Mouse (Mus musculus): Measurements from ENCODE around the gene Degs2. TPM values are rescaled to one million over a fixed set of nuclear protein-coding genes. Genes with fewer than 3 reads are reported as not detected.

Gene Degs2
- polyA plus RNA-seq, 1 experiment from 2014 or later: 3.4 TPM

DNA sequence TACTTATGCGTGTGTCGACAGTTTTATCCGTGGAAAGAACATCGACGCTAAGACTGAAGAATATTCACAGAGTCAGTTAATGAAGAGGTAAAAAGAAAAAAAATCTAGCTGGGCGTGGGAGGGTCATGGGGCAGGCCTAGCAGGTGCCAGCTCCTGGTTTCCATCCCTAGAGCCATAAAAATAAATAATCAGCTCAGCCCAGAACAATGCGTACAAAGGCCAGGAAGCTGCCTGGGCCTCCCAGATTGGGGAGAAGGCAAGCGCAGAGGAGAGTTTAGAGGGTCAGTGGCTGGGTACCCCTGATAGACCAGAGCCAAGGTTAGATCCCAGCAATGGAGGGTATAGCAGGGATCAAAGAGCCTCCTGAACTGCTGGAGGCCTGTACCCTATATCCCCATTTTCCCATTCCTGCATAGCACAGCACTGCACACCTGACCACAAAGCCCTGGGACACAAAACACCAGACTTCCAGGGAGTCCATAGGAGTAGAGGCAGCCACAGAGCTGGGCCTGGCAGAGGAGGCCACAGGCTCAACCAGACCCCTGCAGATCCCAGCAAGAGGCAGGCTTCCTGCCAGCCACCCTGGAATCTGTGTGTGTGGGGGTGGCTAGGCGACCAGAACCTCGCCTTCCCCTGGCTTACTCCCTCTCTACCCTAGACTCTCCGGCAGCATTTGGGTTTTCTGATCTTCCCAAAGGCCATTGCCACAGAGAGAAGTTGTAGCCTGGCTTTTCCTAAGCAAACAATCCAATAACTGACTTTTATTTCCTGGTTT is 3.2 kb downstream of the Degs2 start:
- Histone ChIP-seq H3K27me3 (peaks cover 42% of the 10 kb centered on the region), H3K4me2 (no peak overlapping the region), H3K9me3 (replicated peaks) (no peaks in the 10 kb centered on the region), H3K9ac (no peak overlapping the region), H3K4me1 (peaks cover 7% of the 10 kb centered on the region; the same call in 1 of the 2 replicates), H3K27ac (no peak overlapping the region), H3K36me3 (ENCODE audit: poor library complexity, severe bottlenecking) (no peaks in the 10 kb centered on the region), H3K4me3 (no peak overlapping the region)
- no peak for ATAC-seq
- WGBS: 87% methylated on average over 11 of the region's 11 CpGs

DNA sequence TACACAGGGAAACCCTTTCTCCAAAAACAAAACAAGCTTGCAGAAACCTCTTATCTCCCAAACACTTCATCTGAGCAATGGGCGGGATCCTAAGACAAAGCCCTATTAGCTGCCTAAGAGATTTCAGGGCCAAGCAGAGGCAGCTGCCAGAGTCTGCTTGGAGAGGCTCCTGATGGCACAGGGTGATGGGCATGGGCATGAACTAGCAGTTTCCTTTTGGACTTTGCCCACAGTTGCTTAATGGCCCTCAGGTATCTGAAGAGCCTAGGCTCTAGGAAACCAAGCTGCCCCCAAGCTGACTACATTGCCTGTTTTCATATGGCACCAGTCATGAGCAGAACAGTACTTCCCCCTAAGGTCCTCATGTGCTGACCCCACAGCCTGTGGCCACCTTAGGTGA is 7.9 kb downstream of the Degs2 start:
- WGBS: 100% methylated on average over 1 of the region's 1 CpGs
- no peak for ATAC-seq

DNA sequence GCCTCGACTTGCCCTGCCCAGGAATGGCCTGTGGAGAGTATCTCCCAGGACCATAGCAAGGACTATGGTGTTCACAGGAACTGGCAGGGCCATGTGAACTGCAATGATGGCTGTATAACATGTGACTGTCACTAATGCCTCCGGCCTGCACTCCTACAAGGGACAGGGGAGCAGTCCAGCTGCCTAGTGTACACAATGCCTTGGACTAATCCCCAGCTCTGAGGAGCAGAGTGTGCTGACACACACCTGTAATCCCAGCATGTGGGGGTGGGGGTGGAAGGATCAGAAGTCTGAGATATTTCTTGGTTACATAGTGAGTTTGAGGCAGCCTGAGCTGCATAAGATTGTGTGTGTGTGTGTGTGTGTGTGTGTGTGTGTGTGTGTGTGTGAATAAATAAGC is 8.5 kb downstream of the Degs2 start:
- WGBS: 63% methylated on average over 2 of the region's 2 CpGs
- H3K27me3 ChIP-seq: no peaks in the 10 kb centered on the region
- H3K9me3 ChIP-seq (replicated peaks): no peaks in the 10 kb centered on the region
- H3K4me3 ChIP-seq: no peak overlapping the region
- H3K27ac ChIP-seq: no peak overlapping the region
- H3K4me2 ChIP-seq: no peak overlapping the region
- no peaks in the 10 kb centered on the region for H3K4me1 ChIP-seq
- no peak overlapping the region for H3K9ac ChIP-seq
- ATAC-seq: no peak
- peaks cover 18% of the 10 kb centered on the region for H3K36me3 ChIP-seq (ENCODE audit: poor library complexity, severe bottlenecking)

More for the DNA sequence above, 7.9 kb downstream of the Degs2 start:
- no peaks in the 10 kb centered on the region for H3K4me1 ChIP-seq
- H3K27me3 ChIP-seq: no peaks in the 10 kb centered on the region
- H3K4me2 ChIP-seq: no peak overlapping the region
- H3K9ac ChIP-seq: no peak overlapping the region
- no peak overlapping the region for H3K27ac ChIP-seq
- H3K9me3 ChIP-seq (replicated peaks): no peaks in the 10 kb centered on the region
- peaks cover 12% of the 10 kb centered on the region for H3K36me3 ChIP-seq (ENCODE audit: poor library complexity, severe bottlenecking)
- H3K4me3 ChIP-seq: no peak overlapping the region

DNA sequence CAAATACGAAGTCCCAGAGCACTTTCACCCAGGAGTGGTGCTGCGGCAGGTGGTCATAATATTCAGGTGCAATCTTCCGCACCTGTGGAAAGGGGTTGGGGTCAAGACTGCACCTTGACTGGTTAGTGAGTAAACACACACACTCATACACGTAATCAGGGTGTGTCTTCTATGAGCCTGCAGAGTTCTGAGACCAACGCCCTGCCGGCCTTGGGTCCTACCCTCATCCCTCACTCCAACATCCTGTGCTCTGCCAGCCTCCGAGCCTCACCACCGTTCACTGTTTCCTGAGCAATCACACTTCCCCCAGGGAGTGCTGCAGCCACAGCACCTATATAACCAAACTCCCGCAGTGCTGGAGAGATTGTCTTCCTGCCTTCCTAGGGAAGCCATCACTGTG is 11.6 kb downstream of the Degs2 start:
- no peaks in the 10 kb centered on the region for H3K4me1 ChIP-seq
- ATAC-seq: no peak
- H3K36me3 ChIP-seq (ENCODE audit: poor library complexity, severe bottlenecking): peaks cover 49% of the 10 kb centered on the region
- H3K9ac ChIP-seq: no peak overlapping the region
- H3K4me2 ChIP-seq: no peak overlapping the region
- H3K27ac ChIP-seq: no peak overlapping the region
- 88% methylated on average over 9 of the region's 9 CpGs for WGBS
- H3K9me3 ChIP-seq (replicated peaks): no peaks in the 10 kb centered on the region
- no peaks in the 10 kb centered on the region for H3K27me3 ChIP-seq
- no peak overlapping the region for H3K4me3 ChIP-seq

DNA sequence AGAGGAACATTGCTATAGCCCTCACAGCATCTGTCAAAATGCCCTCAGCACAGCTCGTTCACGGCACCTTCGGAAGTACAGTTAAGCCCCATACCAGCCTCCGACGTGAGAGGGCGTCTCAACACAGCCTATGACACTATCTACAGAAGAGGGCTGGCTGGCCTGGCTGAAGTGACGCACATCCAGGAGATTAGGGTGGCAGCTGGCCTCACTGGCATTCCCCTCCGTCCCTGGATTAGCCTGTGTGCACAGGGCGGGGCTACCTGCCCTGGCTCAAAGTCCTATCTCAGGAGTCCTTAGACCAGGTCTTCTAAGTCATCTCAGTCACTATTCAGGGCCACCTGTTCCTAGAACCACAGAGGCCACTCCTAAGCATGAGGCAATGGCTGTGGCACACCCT is 12.9 kb downstream of the Degs2 start:
- Histone ChIP-seq H3K9me3 (replicated peaks) (no peaks in the 10 kb centered on the region), H3K27ac (no peak overlapping the region), H3K36me3 (ENCODE audit: poor library complexity, severe bottlenecking) (peaks cover 62% of the 10 kb centered on the region), H3K9ac (no peak overlapping the region), H3K4me1 (no peaks in the 10 kb centered on the region), H3K27me3 (no peaks in the 10 kb centered on the region), H3K4me3 (no peak overlapping the region), H3K4me2 (no peak overlapping the region)
- ATAC-seq: no peak
- WGBS: 92% methylated on average over 9 of the region's 9 CpGs

DNA sequence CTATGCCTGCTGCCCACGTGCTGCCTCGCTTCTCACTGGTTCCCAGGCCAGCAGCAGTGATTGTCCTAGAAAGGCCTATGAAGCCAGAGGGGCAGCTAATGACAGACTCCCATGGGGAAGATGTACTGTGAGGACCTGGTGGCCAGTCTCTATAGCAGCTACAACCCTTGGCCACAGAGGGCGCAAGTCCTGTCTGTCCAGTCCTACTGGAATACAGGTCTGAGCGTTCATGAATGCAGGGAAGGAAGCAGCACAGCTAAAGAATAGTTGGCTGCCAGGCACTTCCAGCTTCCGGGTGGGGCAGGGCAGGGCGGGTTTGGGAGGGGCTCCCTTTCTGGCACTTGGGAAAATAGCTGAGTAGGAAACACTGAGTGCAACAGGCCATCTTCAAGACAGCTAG is 15.2 kb downstream of the Degs2 start:
- H3K4me1 ChIP-seq: no peaks in the 10 kb centered on the region

DNA sequence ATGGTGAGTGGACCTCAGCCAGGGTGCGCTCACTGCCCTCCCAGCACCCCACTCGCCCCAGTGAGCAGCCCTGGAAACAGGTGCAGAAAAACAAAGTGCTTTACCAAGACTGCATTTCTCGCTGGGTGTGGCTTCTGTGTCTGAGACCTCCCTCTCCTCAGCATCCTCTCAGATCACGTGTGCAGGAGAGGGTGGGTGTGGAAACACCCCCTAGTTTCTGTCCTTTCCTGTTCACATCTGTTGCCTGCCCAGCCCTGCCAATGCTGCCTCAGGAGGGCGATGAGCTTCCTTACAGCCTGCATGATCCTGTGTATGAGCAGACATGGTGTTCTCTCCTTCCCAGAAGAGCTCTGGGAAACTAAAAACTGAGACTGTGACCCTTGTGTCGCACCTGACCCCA is 15.7 kb downstream of the Degs2 start:
- WGBS: 78% methylated on average over 6 of the region's 6 CpGs
- no peaks in the 10 kb centered on the region for H3K9me3 ChIP-seq (replicated peaks)
- H3K27me3 ChIP-seq: no peaks in the 10 kb centered on the region
- no peak for ATAC-seq
- no peak overlapping the region for H3K4me2 ChIP-seq
- no peak overlapping the region for H3K4me3 ChIP-seq
- H3K27ac ChIP-seq: no peak overlapping the region
- peaks cover 90% of the 10 kb centered on the region for H3K36me3 ChIP-seq (ENCODE audit: poor library complexity, severe bottlenecking)
- no peak overlapping the region for H3K9ac ChIP-seq
- H3K4me1 ChIP-seq: no peaks in the 10 kb centered on the region

More for the DNA sequence above, 15.2 kb downstream of the Degs2 start:
- no peak overlapping the region for H3K27ac ChIP-seq
- no peaks in the 10 kb centered on the region for H3K9me3 ChIP-seq (replicated peaks)
- peaks cover 85% of the 10 kb centered on the region for H3K36me3 ChIP-seq (ENCODE audit: poor library complexity, severe bottlenecking)
- no peak overlapping the region for H3K4me3 ChIP-seq
- H3K27me3 ChIP-seq: no peaks in the 10 kb centered on the region
- no peak overlapping the region for H3K4me2 ChIP-seq
- no peak for ATAC-seq
- whole genome bisulfite sequencing: 70% methylated on average over 6 of the region's 6 CpGs
- no peak overlapping the region for H3K9ac ChIP-seq

DNA sequence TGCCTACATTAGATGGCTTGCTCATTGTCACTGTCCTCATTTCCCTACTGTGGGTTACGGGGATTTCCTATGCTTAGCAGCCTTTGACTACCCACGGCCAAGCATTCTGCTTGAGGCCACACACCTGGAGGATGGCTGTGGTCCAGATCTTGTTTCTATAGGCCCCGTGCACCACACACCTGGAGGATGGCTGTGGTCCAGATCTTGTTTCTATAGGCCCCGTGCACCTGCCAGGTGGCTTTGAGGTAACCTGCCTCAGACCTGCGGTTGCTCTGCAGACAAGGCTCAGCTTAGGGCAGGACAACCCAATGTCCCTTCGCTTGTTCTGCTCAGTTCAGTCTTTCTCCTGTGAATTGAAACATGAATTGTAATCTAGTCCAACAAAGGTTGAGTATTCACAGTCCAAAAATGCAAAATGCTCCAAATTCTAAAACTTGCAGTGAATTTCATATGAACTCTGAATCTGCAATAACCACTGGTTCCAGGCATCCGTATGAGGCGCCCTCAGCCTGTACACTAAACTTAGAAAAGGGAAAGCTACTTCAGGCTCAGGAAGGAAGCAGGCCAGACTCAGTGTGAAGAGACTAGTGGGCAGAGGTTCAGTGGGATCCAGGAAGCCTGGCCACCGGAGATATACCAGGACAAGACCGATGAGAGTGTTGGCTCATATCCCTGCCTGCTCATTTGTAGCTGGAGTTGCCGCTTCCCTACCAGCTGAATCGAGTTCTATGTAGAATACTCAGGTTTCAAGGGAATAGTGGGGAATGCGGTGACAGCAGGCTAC is 19.7 kb downstream of the Degs2 start:
- Histone ChIP-seq H3K9me3 (replicated peaks) (no peaks in the 10 kb centered on the region), H3K27ac (no peak overlapping the region), H3K36me3 (ENCODE audit: poor library complexity, severe bottlenecking) (peaks cover 93% of the 10 kb centered on the region), H3K4me2 (no peak overlapping the region), H3K4me3 (no peak overlapping the region), H3K27me3 (no peaks in the 10 kb centered on the region), H3K4me1 (no peaks in the 10 kb centered on the region), H3K9ac (no peak overlapping the region)
- no peak for ATAC-seq
- 90% methylated on average over 13 of the region's 13 CpGs for WGBS

DNA sequence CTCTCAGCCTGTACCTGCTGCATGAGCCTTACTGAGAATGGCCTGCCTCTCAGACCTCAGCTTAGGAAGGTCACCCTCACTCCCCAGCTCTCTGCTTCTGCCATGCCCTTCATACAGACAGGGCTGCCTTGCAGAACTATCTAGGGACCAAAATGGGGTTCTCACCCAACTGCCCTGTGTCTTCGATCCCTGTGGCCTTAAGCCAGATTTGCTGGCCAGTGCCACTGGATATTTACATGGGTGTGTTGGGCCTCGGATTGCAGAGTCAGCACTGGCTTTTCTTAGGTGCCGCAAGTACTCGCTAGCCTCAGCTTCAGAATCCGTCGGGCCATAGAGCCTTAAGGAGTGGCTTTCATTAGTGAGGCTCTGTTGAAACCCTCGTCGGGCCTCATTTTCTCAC is 21.3 kb downstream of the Degs2 start:
- ATAC-seq: no peak
- no peak overlapping the region for H3K4me3 ChIP-seq
- H3K4me1 ChIP-seq: no peaks in the 10 kb centered on the region
- H3K9me3 ChIP-seq (replicated peaks): no peaks in the 10 kb centered on the region
- H3K27ac ChIP-seq: no peak overlapping the region
- no peak overlapping the region for H3K4me2 ChIP-seq
- H3K9ac ChIP-seq: no peak overlapping the region
- 91% methylated on average over 8 of the region's 8 CpGs for WGBS
- H3K36me3 ChIP-seq (ENCODE audit: poor library complexity, severe bottlenecking): peaks cover 93% of the 10 kb centered on the region
- H3K27me3 ChIP-seq: no peaks in the 10 kb centered on the region

DNA sequence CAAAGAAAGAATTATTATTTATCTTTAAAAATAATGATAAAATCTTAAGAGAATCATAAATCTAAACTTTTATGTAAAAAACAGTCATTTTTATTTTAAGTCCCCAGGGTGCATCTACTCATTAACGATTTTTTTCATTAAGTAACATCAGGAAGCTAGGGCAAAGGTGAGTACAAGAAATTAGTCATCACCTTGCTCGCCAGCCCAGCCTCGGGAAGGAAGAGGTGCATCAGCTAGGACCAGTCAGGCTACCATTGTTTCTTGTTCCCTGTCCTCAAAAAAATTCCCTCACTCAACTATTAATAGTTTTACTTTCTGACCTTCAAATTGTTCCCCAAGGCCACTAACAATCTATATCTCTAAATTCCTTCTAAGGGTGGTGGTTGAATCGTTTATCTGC is 23.7 kb downstream of the Degs2 start:
- Histone ChIP-seq H3K27me3 (no peaks in the 10 kb centered on the region), H3K4me2 (no peak overlapping the region), H3K9ac (no peak overlapping the region), H3K27ac (no peak overlapping the region), H3K4me1 (no peaks in the 10 kb centered on the region), H3K4me3 (no peak overlapping the region), H3K9me3 (replicated peaks) (no peaks in the 10 kb centered on the region), H3K36me3 (ENCODE audit: poor library complexity, severe bottlenecking) (peaks cover 88% of the 10 kb centered on the region)
- 86% methylated on average over 4 of the region's 4 CpGs for WGBS
- no peak for ATAC-seq

DNA sequence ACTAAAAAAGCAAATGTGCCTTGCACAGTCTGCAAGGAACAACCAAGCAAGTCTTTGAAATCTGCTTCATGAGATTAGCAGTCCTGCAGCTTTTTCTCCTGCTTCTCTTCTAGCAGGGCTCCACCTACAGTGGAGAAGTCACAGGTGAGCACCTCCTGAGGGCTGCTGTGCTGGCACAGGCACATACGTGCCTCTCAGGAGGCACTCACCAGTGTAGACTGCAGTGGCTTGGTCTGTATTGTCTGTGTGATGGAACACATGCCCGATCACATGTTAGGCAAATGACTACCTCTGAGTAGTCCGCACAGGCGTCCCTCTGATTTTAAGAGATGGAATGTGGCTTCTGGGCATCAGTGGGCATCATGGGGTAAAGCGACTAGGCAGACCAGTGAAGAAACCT is 25.0 kb downstream of the Degs2 start:
- Histone ChIP-seq H3K27me3 (no peaks in the 10 kb centered on the region), H3K4me3 (no peak overlapping the region), H3K9ac (no peak overlapping the region), H3K4me1 (no peaks in the 10 kb centered on the region), H3K4me2 (no peak overlapping the region), H3K36me3 (ENCODE audit: poor library complexity, severe bottlenecking) (peaks cover 86% of the 10 kb centered on the region), H3K27ac (no peak overlapping the region), H3K9me3 (replicated peaks) (no peaks in the 10 kb centered on the region)
- 93% methylated on average over 5 of the region's 5 CpGs for WGBS
- no peak for ATAC-seq

DNA sequence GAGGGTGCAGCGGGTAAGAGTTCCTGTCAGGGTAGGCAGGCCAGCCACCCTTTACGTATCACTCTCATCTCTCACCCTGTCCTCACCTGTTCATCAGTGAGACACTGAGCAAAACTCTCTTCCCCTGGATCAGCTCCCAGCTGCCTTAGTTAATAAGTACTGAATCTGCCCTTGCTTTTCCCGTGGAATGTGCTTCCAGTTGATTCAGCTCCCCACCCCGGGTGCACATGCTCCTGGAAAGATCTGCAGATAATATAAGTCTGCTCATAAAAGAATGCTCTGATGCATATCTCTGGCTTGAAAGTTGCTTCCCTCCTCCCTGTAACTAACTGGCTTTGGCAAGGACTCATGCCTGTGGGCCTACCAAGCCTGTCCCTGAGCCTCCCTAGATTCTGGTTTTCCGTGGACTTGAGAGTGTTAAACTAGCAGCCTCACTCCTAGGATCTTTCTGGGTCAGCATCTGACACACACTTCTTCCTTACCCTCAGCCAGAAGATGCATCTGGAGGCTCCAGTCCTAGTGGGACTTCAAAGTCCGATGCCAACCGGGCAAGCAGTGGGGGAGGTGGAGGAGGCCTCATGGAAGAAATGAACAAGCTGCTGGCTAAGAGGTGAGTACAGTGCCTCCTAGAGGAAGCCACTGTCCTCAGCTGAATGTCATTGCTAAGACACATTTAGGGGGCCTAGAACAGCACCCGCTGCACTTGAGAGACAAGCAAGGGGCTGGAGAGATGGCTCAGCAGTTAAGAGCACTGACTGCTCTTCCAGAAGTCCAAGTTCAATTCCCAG is 26.3 kb downstream of the Degs2 start:
- H3K4me3 ChIP-seq: no peak overlapping the region
- 84% methylated on average over 8 of the region's 8 CpGs for WGBS
- peaks cover 85% of the 10 kb centered on the region for H3K36me3 ChIP-seq (ENCODE audit: poor library complexity, severe bottlenecking)
- H3K4me2 ChIP-seq: no peak overlapping the region
- no peaks in the 10 kb centered on the region for H3K9me3 ChIP-seq (replicated peaks)
- H3K27ac ChIP-seq: no peak overlapping the region
- no peak overlapping the region for H3K9ac ChIP-seq
- no peaks in the 10 kb centered on the region for H3K27me3 ChIP-seq
- ATAC-seq: no peak
- no peaks in the 10 kb centered on the region for H3K4me1 ChIP-seq

Data from forebrain, embryonic 13.5 days (tissue).